Mouse (Mus musculus) forelimb bud, embryonic 11.5 days (tissue): Measurements from ENCODE around the gene Gm11213.

Experiments
- DNase-seq: peaks from one replicate; pipeline ENCODE4 v3.0.0-alpha.2; 2012; ENCODE audit warnings: low read depth, low spot score

Gm11213 gene

GRCm38 (mm10) chr4:63580078-63580477 lies 25.0 kb downstream of the Gm11213 start:
- DNase-seq, result peak; percentile 48

DNA sequence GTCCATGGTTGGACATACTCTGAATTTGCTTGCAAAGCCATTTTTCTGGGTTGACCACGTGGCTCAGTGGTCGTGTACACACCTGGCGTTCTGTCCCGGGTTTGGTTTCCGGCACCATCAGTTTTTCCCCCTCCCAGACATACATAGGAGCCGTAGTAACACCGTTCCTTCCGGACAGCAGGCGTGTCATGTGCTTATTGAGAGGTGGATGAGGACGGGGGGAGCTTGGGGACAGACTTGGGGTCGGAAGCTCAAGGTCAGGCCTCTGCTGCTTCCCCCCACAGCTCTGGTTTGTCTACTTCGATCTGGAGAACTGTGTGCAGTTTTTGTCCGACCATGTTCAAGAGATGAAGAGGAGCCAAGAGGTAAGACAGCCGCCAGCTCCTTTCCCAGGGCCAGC lies 25.4 kb downstream of the Gm11213 start:
- no peak for DNase-seq

DNA sequence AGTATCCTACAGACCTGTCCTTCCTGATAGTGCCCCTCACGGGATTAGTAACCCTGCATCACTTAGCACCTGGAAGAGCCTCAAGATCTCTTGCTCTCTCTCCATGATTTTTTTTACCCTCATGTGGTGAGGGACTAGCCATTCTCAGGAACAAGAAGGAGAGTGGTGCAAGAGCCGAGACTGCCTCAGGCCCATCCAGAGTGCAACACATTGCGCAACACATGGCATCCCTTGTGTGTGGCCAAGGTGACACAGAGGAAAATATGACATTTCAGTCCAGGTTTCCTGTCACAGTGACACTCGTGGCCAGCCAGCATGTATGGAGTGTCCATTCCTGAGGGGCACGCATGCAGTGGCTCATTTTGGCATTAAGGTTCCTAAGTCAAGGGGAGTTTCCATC lies 32.4 kb downstream of the Gm11213 start:
- no peak for DNase-seq

DNA sequence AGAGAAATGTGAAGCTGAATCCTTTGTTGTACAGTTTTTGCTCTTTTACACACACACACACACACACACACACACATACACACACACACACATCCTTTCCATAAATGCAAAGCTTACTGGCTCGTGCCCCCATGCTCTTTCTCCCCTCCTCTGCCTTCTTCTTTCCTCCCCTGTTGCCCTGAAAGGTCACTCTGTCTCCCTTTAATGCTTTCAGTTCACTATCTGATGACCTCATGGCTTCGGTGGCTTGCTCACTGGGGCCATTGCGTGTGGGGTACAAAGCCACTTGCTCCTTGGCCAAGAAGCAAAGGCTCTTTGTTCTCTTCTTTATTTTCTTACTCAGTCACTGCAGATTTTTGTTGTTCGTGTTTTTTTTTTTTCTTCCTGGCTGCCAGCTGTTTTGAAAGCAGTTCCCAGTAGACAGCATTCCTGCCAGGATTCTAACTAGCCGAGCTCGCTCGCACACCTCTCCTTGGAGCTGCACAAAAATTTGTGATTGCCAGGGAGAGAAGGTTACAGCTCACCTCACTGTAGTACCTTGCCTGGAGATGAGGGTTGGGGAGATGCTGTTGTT lies 34.8 kb downstream of the Gm11213 start:
- DNase-seq, result no peak

DNA sequence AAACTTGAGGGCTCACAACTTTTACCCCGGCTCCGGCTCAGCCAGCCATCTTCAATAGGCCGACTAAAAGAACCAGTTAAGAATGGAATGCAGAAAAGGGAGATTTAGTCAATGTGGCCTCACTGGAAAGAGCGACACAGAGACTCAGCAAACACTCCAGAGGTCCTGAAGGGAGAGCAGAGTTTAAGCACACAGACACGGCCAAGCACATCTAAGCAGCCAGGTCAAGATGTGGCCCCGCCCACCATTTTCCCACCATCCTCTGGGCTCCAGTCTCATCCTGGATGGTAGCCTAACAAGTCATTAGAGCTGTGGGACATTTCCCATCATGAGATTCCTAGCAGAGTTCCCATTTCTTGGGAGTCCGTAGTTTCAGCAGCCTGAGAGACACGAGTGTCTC lies 35.7 kb downstream of the Gm11213 start:
- no peak for DNase-seq

GRCm38 (mm10) chr4:63567712-63568390 lies 37.2 kb downstream of the Gm11213 start:
- no peak for DNase-seq

GRCm38 (mm10) chr4:63562742-63563141 lies 42.3 kb downstream of the Gm11213 start:
- no peak for DNase-seq

GRCm38 (mm10) chr4:63561861-63562675 lies 43.0 kb downstream of the Gm11213 start:
- no peak for DNase-seq

GRCm38 (mm10) chr4:63560079-63560478 lies 45.0 kb downstream of the Gm11213 start:
- no peak for DNase-seq

DNA sequence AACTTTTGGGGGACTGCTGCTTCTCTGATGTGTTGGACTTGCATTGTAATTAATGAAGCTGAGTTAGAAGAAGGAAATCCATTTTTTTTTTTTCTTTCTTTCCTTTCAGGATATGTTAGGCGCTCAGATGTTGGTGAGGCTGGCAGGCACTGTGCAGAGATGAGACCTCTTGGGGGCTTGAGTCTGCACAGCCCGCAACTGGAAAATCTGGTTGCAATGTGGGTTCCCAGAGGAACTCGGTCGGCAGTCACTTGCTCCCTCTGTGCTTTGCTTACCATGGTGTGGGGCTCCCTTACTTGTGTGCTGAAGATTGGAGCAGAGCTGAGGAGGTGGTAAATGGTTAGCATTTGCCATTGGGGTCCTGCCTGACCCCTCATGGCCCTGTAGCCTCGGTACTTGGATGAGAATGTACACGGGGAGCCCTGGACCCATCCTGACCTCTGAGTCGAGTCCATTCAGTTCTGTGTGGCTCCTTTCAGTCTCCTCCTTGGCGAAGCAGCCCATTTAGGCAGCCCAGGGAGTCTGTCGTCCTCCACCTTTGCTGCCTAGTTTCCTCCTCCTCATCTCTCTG lies 45.8 kb downstream of the Gm11213 start:
- DNase-seq, result no peak

- peak; percentile 77 for DNase-seq
Measured at GRCm38 (mm10) chr4:63558407-63559081, 46.5 kb downstream of the Gm11213 start, which contains the start of gene Tmem268. Gene Tmem268 (plus strand): TSS chr4:63558781.

DNA sequence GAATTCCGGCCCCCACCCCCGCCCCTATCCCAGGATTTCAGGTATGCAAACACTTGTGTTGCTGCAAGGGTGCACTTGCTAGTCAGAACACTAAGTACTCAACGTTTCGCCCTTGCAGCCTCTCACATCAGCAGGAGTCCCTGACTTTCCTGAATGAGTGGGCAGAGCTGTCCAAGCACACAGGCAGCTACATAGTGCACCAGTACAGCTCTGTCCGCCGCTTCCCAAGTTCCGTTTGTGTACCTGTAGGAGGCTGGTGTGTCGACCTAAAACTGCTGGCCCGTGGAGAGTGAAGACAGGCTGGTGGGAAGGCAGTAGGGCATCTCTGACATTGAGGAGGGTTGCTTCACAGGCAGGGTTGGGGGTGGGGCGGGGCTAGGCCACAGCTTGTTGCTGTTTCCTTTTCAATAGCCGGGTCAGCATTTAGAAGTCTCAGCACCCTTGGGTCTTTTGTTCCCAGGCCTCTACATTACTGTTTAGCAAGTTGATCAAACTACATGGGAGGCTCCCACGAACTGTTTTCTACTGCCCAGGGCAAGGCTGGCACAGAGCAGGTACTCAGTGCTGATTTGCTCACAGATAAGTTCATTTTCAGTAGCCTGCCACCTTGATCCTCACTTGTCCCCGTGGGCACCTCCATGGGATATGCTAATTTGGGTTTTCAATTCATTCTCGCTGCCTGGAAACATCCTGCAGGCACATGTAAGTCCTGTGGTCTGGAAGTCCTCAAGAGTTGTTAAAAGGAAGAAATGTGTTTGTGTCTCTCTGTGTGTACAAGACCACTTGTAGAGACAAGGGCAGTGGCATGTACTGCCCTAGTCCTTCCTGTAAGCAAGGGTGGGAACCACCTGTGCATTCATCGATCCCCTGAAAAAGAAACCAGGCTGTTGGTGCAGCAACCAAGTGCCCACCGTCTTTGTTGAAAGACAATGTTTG lies 47.7 kb downstream of the Gm11213 start:
- no peak for DNase-seq

GRCm38 (mm10) chr4:63556665-63557064 lies 48.4 kb downstream of the Gm11213 start:
- DNase-seq, result no peak

GRCm38 (mm10) chr4:63555111-63555510 lies 50.0 kb downstream of the Gm11213 start:
- no peak for DNase-seq

DNA sequence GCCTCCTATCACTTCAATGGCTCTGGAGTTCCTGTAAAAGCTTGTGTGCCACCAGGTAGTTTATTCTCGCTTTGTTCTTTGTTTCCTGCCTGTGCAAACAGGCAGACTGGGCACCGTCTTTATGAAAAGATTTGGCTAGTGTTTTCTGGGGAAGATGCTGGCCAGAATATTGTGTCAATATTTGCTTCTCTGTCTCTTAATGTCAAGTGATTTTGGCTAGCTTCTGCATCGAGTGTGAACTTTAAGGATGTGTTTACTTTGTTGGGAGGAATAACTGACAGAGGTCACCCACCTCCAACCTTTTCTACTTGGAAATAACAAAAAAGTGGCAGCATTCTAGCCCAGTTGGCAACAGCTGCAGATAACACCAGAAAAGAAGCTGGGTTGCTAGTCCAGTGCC lies 50.4 kb downstream of the Gm11213 start:
- DNase-seq, result no peak

DNA sequence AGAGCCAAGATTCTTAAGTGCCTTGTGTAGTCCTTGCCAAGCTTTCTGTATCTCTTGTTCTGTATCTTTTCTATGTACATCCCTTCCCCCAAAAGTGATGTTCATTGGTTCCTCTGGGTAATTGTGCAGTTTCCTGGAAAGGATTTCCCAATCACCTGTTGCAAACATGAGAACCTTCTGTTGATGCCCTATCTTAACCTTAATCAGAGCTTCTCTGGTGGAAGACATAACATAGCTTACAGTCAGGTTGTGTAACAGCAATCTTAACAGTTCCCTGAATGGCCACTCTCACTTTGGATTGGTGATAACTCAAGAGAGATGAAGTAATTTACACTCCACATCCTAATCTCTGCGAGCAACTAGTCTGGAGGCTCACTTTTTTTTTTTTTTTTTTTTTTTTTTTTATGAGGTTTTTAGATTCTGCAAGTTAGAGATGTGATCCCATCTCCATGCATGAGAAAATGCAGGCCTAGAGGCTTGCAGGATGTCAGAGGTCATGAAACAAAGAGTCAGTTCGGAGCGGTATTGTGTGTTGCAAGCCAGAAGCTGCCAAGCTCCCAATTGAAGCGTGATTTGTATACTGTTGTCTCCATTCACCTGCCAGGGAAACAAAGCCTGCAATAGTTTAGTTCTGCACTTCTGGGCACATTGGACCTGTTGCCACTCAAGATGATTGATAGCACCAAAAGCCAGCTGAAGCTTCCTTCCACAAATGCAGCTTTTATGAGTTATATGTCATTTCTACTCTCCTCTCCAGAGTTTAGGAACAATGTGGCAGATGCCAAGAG lies 51.1 kb downstream of the Gm11213 start:
- DNase-seq, result no peak

DNA sequence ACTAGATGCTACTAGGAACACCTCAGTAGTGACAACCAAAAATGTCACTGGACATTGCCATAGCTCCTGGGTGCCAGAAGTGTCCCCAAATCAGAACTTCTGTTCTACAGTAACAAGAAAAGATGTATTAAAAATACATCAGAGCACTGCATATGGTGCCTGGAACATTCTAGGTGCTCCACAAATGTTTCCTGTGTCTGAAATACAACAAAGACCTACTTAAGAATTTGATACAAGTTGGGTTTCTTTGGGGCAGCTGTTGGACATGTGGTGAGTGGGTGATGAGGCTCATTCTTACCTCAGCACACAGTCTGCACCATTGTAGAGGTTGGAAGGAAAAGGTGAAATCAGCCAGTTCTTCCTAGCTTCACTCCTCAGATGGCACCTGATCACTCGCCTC lies 52.2 kb downstream of the Gm11213 start:
- DNase-seq, result no peak

DNA sequence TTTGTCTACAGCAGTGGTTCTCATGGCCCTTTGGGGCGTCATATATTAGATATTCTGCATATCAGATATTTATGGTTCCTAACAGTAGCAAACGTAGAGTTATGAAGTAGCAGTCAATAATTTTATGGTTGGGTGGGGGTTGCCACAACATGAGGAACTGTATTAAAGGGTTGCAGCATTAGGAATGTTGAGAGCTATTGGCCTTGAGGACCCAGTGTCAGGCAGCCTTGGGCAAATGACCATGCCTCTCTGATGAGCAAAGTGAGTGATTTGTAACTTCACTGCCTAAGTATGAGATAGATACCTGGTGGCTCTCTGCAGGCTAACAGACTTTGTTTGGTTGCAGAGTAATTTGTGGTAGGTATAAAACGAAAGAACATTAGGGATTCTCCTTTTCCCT lies 54.2 kb downstream of the Gm11213 start:
- DNase-seq, result no peak

DNA sequence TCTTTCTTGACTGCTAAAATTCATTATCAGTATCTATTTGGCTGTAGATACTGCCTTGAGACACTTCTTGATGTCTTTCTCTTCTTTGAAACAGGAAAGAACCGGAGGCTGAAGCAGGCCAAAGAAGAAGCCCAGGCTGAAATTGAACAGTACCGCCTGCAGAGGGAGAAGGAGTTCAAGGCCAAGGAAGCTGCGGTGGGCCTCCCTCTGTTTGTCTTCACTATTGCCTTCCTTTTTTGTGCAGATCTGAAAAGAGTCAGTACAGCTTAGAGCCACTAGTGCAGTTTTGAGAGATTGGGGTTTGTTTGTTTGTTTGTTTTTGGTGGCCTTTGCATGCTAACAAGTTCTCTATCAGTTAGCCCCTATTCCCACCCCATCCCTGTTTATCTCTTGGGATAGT lies 56.6 kb downstream of the Gm11213 start:
- DNase-seq, result no peak

DNA sequence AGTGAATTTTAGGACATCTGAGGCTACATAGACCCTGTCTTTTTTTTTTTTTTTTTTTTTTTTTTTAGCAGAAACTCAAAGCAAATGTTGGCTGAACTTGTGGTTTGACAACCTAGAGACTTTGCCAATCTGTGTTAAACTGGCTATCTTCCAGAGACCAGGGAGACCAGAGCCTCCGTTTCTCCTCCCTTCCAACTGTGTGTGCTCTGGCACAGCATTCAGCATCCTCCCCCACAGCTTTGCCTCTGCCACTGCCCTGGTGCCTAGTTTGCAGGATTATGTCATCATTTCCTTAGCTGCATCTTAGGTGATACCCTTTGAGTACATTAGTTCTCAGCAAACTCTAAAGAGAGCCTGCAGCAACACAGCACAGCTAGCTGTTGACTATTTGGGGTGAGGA lies 57.3 kb downstream of the Gm11213 start:
- no peak for DNase-seq
